Comparison of ENCODE assay signal across 7 mouse cellular contexts in genomic region chr2:132879261-132880044, GRCm38 (mm10). TPM values are rescaled to one million over a fixed set of nuclear protein-coding genes. Genes with fewer than 3 reads are reported as not detected.
A peak's percentile ranks its signal among the peaks of the same experiment; 100 is the strongest.
DNase-seq lines count a peak whose midpoint lies in the region; ATAC-seq and TF ChIP-seq lines count a peak whose summit lies in the region.

No protein-coding gene starts in this region.

- H3K36me3 ChIP-seq in forebrain, embryonic 13.5 days (ENCODE audit: poor library complexity, severe bottlenecking), result no peaks in the 10 kb centered on the region
- no peaks in the 10 kb centered on the region for H3K36me3 ChIP-seq in small intestine, adult 2 months (ENCODE audit: control insufficient read depth, insufficient read depth, low read length)

- H3K27ac ChIP-seq in forebrain, embryonic 13.5 days, result no peak overlapping the region
- H3K27ac ChIP-seq in small intestine, adult 2 months (ENCODE audit: insufficient read depth, low read depth, low read length), result no peak overlapping the region

- TF ChIP-seq CTCF in small intestine, adult 2 months (IDR thresholded peaks at IDR 0.05; ENCODE audit: extremely low read depth, insufficient read length, insufficient replicate concordance, low read depth, low read length), result no peak

- H3K4me1 ChIP-seq in forebrain, embryonic 13.5 days, result peaks cover 25% of the 10 kb centered on the region
- H3K4me1 ChIP-seq in small intestine, adult 2 months (ENCODE audit: control insufficient read depth, insufficient read depth, insufficient read length, low read length), result peaks cover 6% of the 10 kb centered on the region

- DNase-seq in ovary, postnatal 36 days (ENCODE audit: low spot score), result peak; percentile 31
- no peak for DNase-seq in ovary, adult 18-20 months (ENCODE audit: low spot score)
- DNase-seq in brain, adult 2 months (ENCODE audit: low read depth, low spot score), result peak; percentile 53
- peak; percentile 17 for DNase-seq in lung, postnatal 14 days

- peak overlapping the region; percentile 98 for H3K4me2 ChIP-seq in forebrain, embryonic 13.5 days

- under 1% methylated on average over 58 of the region's 58 CpGs for WGBS in forebrain, embryonic 13.5 days
- WGBS in small intestine, adult 2 months, result under 1% methylated on average over 58 of the region's 58 CpGs

- TF ChIP-seq POLR2A in small intestine, adult 2 months (IDR thresholded peaks at IDR 0.05; ENCODE audit: low read depth, low read length), result no peak

- peaks cover 48% of the 10 kb centered on the region for H3K27me3 ChIP-seq in forebrain, embryonic 13.5 days
- H3K27me3 ChIP-seq in small intestine, adult 2 months (ENCODE audit: control insufficient read depth, insufficient read depth, low read length), result peaks cover 17% of the 10 kb centered on the region

- peak; percentile 87 for ATAC-seq in forebrain, embryonic 13.5 days
- peak; percentile 38 for ATAC-seq in inflammation-experienced regulatory T-cells, adult 6 months

- H3K4me3 ChIP-seq in forebrain, embryonic 13.5 days, result peak overlapping the region; percentile 63
- peak overlapping the region; percentile 56 for H3K4me3 ChIP-seq in small intestine, adult 2 months (ENCODE audit: low read depth, low read length)

- H3K9ac ChIP-seq in forebrain, embryonic 13.5 days, result peak overlapping the region; percentile 63

- H3K9me3 ChIP-seq in forebrain, embryonic 13.5 days (replicated peaks), result no peaks in the 10 kb centered on the region

RNA-seq across cellular contexts. Expression of gene Lrrn4, which starts 1.2 kb away (rescaled TPM):
- polyA plus RNA-seq in forebrain, embryonic 13.5 days (2015; fragmentation: Nextera tagmentation; extraction: Ambion mirVana), result 0.04 and 0.15 TPM in 2 replicates
- under 1 TPM; 0.44 to 0.62 (median 0.50) TPM for polyA plus RNA-seq in inflammation-experienced regulatory T-cells, adult 6 months (2017; shearing (Covaris generic))
- polyA plus RNA-seq in small intestine, adult 2 months (2012; rRNA removed), result 0.74 and 4.0 TPM in 2 replicates

RNA-seq across cellular contexts. Expression of gene Crls1, which starts 33.0 kb away (rescaled TPM):
- polyA plus RNA-seq in forebrain, embryonic 13.5 days (2015; fragmentation: Nextera tagmentation; extraction: Ambion mirVana), result 9.8 and 10.1 TPM in 2 replicates
- polyA plus RNA-seq in inflammation-experienced regulatory T-cells, adult 6 months (2017; shearing (Covaris generic)), result 1 to 10 TPM; 2.9 to 4.1 (median 3.6) TPM
- polyA plus RNA-seq in small intestine, adult 2 months (2012; rRNA removed), result 34.8 and 49.8 TPM in 2 replicates
